Mouse (Mus musculus) lung, embryonic 14.5 days (tissue): ENCODE results near the gene Glb1l2. TPM values are rescaled to one million over a fixed set of nuclear protein-coding genes. Genes with fewer than 3 reads are reported as not detected.

Experiments
- ATAC-seq: fragments of 200-750 bp; cut with Nextera tagmentation; 2 replicates; pipeline ENCODE4 v1.8.0; 2017; ENCODE audit warnings: mild to moderate bottlenecking, moderate TSS enrichment, moderate library complexity; ENCODE audit not compliant: insufficient read depth
- DNase-seq: peaks from one replicate; pipeline ENCODE4 v3.0.0-alpha.2; 2015
- H3K27ac ChIP-seq: fragments of 300-500 bp; sonication (generic); 2 replicates; pipeline ENCODE4 v1.5.1; 2014; ENCODE audit warnings: low read depth, mild to moderate bottlenecking, moderate library complexity
- H3K27me3 ChIP-seq: fragments of 300-500 bp; sonication (generic); 2 replicates; pipeline ENCODE4 v1.6.1; 2014; ENCODE audit warnings: low read length, control low read depth; ENCODE audit not compliant: insufficient read depth
- H3K36me3 ChIP-seq: fragments of 300-500 bp; sonication (generic); 2 replicates; pipeline ENCODE4 v1.6.1; 2014; ENCODE audit warnings: control low read depth; ENCODE audit not compliant: insufficient read depth
- H3K4me1 ChIP-seq: fragments of 300-500 bp; sonication (generic); 2 replicates; pipeline ENCODE4 v1.6.1; 2014; ENCODE audit warnings: antibody characterized with exemption, control low read depth; ENCODE audit not compliant: insufficient read depth
- H3K4me2 ChIP-seq: fragments of 300-500 bp; sonication (generic); 2 replicates; pipeline ENCODE4 v1.6.1; 2014; ENCODE audit warnings: mild to moderate bottlenecking
- H3K4me3 ChIP-seq: fragments of 300-500 bp; sonication (generic); 2 replicates; pipeline ENCODE4 v1.5.1; 2014; ENCODE audit warnings: low read depth, low read length
- H3K9ac ChIP-seq: fragments of 300-500 bp; sonication (generic); 2 replicates; pipeline ENCODE4 v1.6.1; 2014
- H3K9me3 ChIP-seq: fragments of 300-500 bp; sonication (generic); 2 replicates; pipeline ENCODE4 v1.6.1; 2016; ENCODE audit warnings: low read depth, low read length, control low read depth
- CTCF ChIP-seq: IDR thresholded peaks from 2 replicates; pipeline ENCODE4 v1.5.1; 2016; ENCODE audit warnings: antibody characterized with exemption, low read depth
- WGBS: fragments of 180-500 bp; shearing (Covaris S2); extraction: QIAGEN DNeasy Blood & Tissue Kit; methylation state at CpG from one replicate; pipeline ENCODE4 v1.1.7; 2014; 5-methylcytosine and 5-hydroxymethylcytosine counted together
- polyA plus RNA-seq: library from polyadenylated mRNA; unstranded; fragments of >200 nt; fragmentation: Nextera tagmentation; extraction: Ambion mirVana; gene quantifications from 2 replicates; pipeline ENCODE4 v1.2.1, GENCODE M21; 2014

Gene Glb1l2
- polyA plus RNA-seq, 1 experiment from 2014 or later = 10.9 TPM

- Histone ChIP-seq H3K9me3 (no peaks in the 10 kb centered on the region), H3K9ac (0 out of 2 replicates have a peak within 1 kb of the TSS, but pooled peaks have one; percentile 38), H3K36me3 (no peaks in the 10 kb centered on the region), H3K27me3 (peaks cover 40% of the 10 kb centered on the region), H3K27ac (no peak within 1 kb of the TSS), H3K4me3 (peak within 1 kb of the TSS; percentile 42), H3K4me1 (no peaks in the 10 kb centered on the region), H3K4me2 (peak within 1 kb of the TSS; percentile 82)
- no peak for TF ChIP-seq CTCF
- peak; percentile 83 for ATAC-seq
- peak; percentile 52 for DNase-seq
- 2% methylated on average over 48 of the region's 65 CpGs for WGBS
Observed at GRCm38 (mm10) chr9:26733206-26733891, 72.9 kb downstream of the Glb1l2 start, which contains the start of gene B3gat1. B3gat1 (plus strand) TSS chr9:26733728.

DNA sequence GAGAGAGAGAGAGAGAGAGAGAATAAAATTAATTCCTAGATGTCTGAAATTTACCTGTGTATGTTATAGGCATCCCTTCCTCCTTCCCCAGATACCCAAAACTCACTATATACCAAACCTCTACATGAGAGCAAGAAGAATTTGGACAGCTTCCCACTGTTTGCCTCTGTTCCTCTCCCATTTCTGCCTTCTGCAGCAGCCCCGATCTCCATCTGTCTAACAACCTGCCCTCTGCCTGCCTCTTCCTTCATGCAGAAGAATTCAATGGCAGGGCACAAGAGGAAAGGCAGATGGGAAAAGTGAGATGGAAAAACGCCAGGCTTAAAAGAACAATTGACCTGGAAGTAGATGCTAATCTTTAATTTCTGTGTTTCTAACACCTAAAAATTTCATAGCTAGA lies 77.7 kb downstream of the Glb1l2 start:
- Histone ChIP-seq H3K4me1 (no peaks in the 10 kb centered on the region), H3K4me2 (no peak overlapping the region), H3K9ac (no peak overlapping the region), H3K4me3 (no peak overlapping the region), H3K9me3 (no peaks in the 10 kb centered on the region), H3K36me3 (no peaks in the 10 kb centered on the region), H3K27me3 (peaks cover 13% of the 10 kb centered on the region), H3K27ac (no peak overlapping the region)
- no peak for ATAC-seq
- 76% methylated on average over 2 of the region's 2 CpGs for WGBS
- no peak for TF ChIP-seq CTCF
- no peak for DNase-seq

DNA sequence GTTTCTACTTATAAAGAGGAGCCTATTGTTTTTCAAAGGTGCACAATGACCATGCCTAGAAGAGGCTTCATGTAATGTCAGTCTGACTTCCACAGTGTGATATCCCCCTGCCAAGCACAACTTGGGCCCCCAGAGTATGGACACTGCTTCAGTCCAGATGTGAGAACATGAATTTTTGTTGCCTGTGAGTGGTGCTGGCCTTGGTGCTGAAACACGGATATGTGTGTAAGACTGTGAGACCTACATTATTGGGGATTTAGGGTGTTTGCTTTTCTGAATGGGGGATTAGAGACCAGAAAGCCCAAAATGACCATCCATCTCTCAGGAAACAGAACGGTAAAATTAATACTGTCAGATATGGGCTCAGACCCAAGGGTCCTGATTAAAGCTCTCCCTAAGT lies 78.8 kb downstream of the Glb1l2 start:
- Histone ChIP-seq H3K4me3 (no peak overlapping the region), H3K36me3 (no peaks in the 10 kb centered on the region), H3K9ac (no peak overlapping the region), H3K4me2 (no peak overlapping the region), H3K27me3 (peaks cover 4% of the 10 kb centered on the region; the same call in 1 of the 2 replicates), H3K27ac (no peak overlapping the region), H3K9me3 (no peaks in the 10 kb centered on the region), H3K4me1 (no peaks in the 10 kb centered on the region)
- TF ChIP-seq CTCF = no peak
- 56% methylated on average over 2 of the region's 2 CpGs for WGBS
- DNase-seq (peak; percentile 84), ATAC-seq (no peak)

GRCm38 (mm10) chr9:26725709-26726108 lies 80.6 kb downstream of the Glb1l2 start:
- no peak for TF ChIP-seq CTCF
- DNase-seq (no peak), ATAC-seq (no peak)
- Histone ChIP-seq H3K4me1 (no peaks in the 10 kb centered on the region), H3K9ac (no peak overlapping the region), H3K27ac (no peak overlapping the region), H3K4me2 (no peak overlapping the region), H3K27me3 (no peaks in the 10 kb centered on the region), H3K9me3 (no peaks in the 10 kb centered on the region), H3K4me3 (no peak overlapping the region), H3K36me3 (no peaks in the 10 kb centered on the region)
- WGBS = 80% methylated on average over 3 of the region's 3 CpGs

DNA sequence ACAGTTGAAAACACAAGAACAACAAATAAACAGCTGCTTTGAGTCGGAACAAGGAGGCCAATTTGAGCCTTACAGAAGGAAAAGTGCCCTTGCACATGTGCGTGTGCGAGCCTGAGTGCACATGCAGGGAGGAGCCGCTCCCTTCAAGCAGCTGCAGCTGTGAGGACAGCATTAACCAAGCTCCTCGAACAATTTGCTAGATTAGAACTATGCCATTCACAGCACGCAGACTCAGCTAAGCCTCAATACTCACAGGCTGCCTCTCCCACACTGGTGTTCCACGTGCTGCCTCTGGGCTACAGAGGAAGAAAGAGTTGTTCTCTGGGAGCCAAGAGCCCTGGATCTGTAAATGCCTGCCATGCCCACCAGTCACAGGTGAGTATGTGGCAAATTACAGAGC lies 84.5 kb downstream of the Glb1l2 start:
- H3K36me3 ChIP-seq = no peaks in the 10 kb centered on the region
- no peak overlapping the region for H3K4me3 ChIP-seq
- no peak overlapping the region for H3K4me2 ChIP-seq
- H3K27me3 ChIP-seq = no peaks in the 10 kb centered on the region
- no peak overlapping the region for H3K27ac ChIP-seq
- H3K9me3 ChIP-seq = no peaks in the 10 kb centered on the region
- ATAC-seq = no peak
- H3K4me1 ChIP-seq = no peaks in the 10 kb centered on the region
- no peak for TF ChIP-seq CTCF
- H3K9ac ChIP-seq = no peak overlapping the region
- DNase-seq = no peak
- 66% methylated on average over 7 of the region's 7 CpGs for WGBS

DNA sequence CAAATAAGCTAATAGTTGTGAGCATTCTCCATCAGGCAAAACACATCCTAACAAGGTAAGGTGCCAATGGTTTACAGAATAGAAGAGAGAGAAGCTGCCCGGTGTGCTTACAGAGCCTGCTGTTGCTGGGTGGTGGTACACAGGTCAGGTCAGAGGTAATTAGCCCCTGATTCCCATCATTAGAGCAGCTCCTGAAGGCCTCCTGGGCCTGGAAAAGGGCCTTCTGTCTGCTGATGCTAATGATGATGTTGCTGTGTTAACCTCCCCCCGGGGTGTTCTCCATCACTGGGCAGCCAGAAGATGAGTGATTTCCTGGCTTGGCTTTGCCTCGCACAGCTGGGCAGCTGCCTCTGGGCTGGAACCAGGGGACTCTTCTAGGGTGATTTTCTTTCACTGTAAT lies 87.9 kb downstream of the Glb1l2 start:
- H3K4me1 ChIP-seq = no peaks in the 10 kb centered on the region
- H3K4me2 ChIP-seq = no peak overlapping the region
- WGBS = 58% methylated on average over 3 of the region's 3 CpGs
- H3K27ac ChIP-seq = no peak overlapping the region
- no peak overlapping the region for H3K4me3 ChIP-seq
- no peak overlapping the region for H3K9ac ChIP-seq
- no peaks in the 10 kb centered on the region for H3K36me3 ChIP-seq
- TF ChIP-seq CTCF = no peak
- DNase-seq = no peak
- ATAC-seq = no peak
- H3K9me3 ChIP-seq = no peaks in the 10 kb centered on the region
- H3K27me3 ChIP-seq = no peaks in the 10 kb centered on the region

Other genes starting within 250 kb of the Glb1l2 start
- gene B3gat1, start 72.7 kb downstream of the Glb1l2 start, polyA plus RNA-seq = 0.26 and 0.41 TPM in 2 replicates
- 0.19 and 0.34 TPM in 2 replicates for gene Glb1l3, start 54.4 kb upstream of the Glb1l2 start, polyA plus RNA-seq
- not detected in 2 replicates for gene Gm1110, start 116.6 kb upstream of the Glb1l2 start, polyA plus RNA-seq
- 39.5 and 47.7 TPM in 2 replicates for gene Acad8, start 193.1 kb upstream of the Glb1l2 start, polyA plus RNA-seq
- gene Thyn1, start 193.2 kb upstream of the Glb1l2 start, polyA plus RNA-seq = 149 and 162 TPM in 2 replicates
- gene Vps26b, start 223.6 kb upstream of the Glb1l2 start, polyA plus RNA-seq = 37.9 and 38.8 TPM in 2 replicates
- 44.1 and 45.2 TPM in 2 replicates for gene Ncapd3, start 223.7 kb upstream of the Glb1l2 start, polyA plus RNA-seq